Mouse (Mus musculus) stomach, embryonic 16.5 days (tissue): ENCODE measurements at regions not wholly inside any gene's neighbourhood (a gene's known extent, or its start where the extent isn't known, plus 50 kb on each side); places are given as distances from the start of the nearest gene placed in this dataset.

Source experiments
- ATAC-seq: fragments of 200-750 bp; cut with Nextera tagmentation; 2 replicates; pipeline ENCODE4 v1.8.0; 2017; ENCODE audit warnings: moderate number of reproducible peaks, moderate TSS enrichment; ENCODE audit not compliant: insufficient read depth, low FRiP score
- H3K27ac ChIP-seq: fragments of 300-500 bp; sonication (generic); 2 replicates; pipeline ENCODE4 v1.5.1; 2014; ENCODE audit warnings: low read length
- H3K27me3 ChIP-seq: fragments of 300-500 bp; sonication (generic); 2 replicates; pipeline ENCODE4 v1.6.1; 2014; ENCODE audit warnings: low read length, control low read depth, mixed read lengths; ENCODE audit not compliant: control insufficient read depth, insufficient read depth
- H3K36me3 ChIP-seq: fragments of 300-500 bp; sonication (generic); 2 replicates; pipeline ENCODE4 v1.6.1; 2014; ENCODE audit warnings: low read length; ENCODE audit not compliant: control insufficient read depth, insufficient read depth
- H3K4me1 ChIP-seq: fragments of 300-500 bp; sonication (generic); 2 replicates; pipeline ENCODE4 v1.6.1; 2014; ENCODE audit warnings: low read length, control low read depth, mixed read lengths; ENCODE audit not compliant: control insufficient read depth, insufficient read depth
- H3K4me2 ChIP-seq: fragments of 300-500 bp; sonication (generic); 2 replicates; pipeline ENCODE4 v1.6.1; 2014; ENCODE audit warnings: low read depth, low read length, mixed read lengths
- H3K4me3 ChIP-seq: fragments of 300-500 bp; sonication (generic); replicated peaks from 2 replicates; pipeline ENCODE4 v1.5.1; 2014; ENCODE audit warnings: mild to moderate bottlenecking, low read length
- H3K9ac ChIP-seq: fragments of 300-500 bp; sonication (generic); 2 replicates; pipeline ENCODE4 v1.6.1; 2014; ENCODE audit warnings: low read length
- H3K9me3 ChIP-seq: fragments of 300-500 bp; sonication (generic); replicated peaks from 2 replicates; pipeline ENCODE4 v1.6.1; 2016; ENCODE audit warnings: low read length, control low read depth; ENCODE audit not compliant: control insufficient read depth
- WGBS: fragments of 180-500 bp; shearing (Covaris S2); extraction: QIAGEN DNeasy Blood & Tissue Kit; methylation state at CpG from one replicate; pipeline ENCODE4 v1.1.7; 2014; 5-methylcytosine and 5-hydroxymethylcytosine counted together

DNA sequence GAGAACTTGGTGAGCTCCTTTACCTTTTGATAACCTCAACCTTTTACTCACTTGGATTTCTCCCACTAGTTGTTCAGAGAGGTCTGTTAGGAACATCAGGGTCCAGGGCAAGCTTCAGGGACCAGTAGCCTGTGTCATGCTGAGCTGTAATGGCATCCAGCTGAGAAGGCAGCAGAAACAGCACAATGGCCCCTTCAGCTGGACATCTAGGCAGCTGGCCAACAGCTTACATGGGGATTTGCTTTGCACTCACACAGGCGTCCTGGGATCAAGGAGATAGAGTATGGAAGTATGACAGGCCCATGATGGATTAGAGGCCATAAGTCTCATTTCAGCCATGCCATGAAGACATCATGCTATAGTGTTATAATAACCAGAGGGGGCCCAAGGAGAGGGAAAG lies 320.2 kb upstream of the Irx1 start:
- no peak overlapping the region for H3K27ac ChIP-seq
- 0 out of 2 replicates have a peak, but pooled peaks cover 4% of the 10 kb centered on the region for H3K9me3 ChIP-seq
- no peak for ATAC-seq
- no peaks in the 10 kb centered on the region for H3K36me3 ChIP-seq
- 10% methylated on average over 1 of the region's 1 CpGs for WGBS
- H3K4me1 ChIP-seq, result no peaks in the 10 kb centered on the region
- H3K27me3 ChIP-seq, result no peaks in the 10 kb centered on the region
- H3K4me2 ChIP-seq, result no peak overlapping the region
- H3K9ac ChIP-seq, result no peak overlapping the region
- H3K4me3 ChIP-seq, result no peak overlapping the region

- Histone ChIP-seq H3K4me1 (no peaks in the 10 kb centered on the region), H3K9ac (no peak overlapping the region), H3K27ac (no peak overlapping the region), H3K9me3 (0 out of 2 replicates have a peak, but pooled peaks cover 4% of the 10 kb centered on the region), H3K27me3 (peaks cover 8% of the 10 kb centered on the region; the same call in 1 of the 2 replicates), H3K4me3 (no peak overlapping the region), H3K36me3 (no peaks in the 10 kb centered on the region), H3K4me2 (no peak overlapping the region)
- no peak for ATAC-seq
- whole genome bisulfite sequencing, result 91% methylated on average over 4 of the region's 4 CpGs
Observed at GRCm38 (mm10) chr13:72286301-72286700, 322.8 kb upstream of the Irx1 start.

GRCm38 (mm10) chr13:72288381-72289092 lies 325.0 kb upstream of the Irx1 start:
- no peak overlapping the region for H3K9ac ChIP-seq
- WGBS, result 41% methylated on average over 13 of the region's 13 CpGs

DNA sequence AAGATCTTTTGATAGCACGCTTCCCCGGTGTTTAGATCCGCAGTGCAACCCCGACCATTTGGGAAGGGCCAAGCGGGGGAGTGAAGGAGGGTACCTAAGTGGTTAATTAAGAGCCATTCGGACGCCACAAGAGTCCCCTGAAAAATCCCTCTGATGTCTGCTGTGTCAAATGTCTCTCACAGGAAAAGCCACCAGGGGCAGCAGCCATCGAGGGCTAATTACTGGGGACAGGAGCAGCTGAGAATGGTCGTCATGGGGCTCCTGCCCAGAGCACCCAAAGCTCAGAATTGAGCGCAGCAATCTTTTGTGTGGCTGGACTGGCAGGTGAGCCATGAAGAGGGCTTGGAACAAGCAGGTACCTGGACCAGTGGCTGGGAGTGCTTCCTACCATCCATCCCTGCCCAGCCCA lies 325.6 kb upstream of the Irx1 start:
- 0 out of 2 replicates have a peak, but pooled peaks cover 4% of the 10 kb centered on the region for H3K9me3 ChIP-seq
- no peak overlapping the region for H3K9ac ChIP-seq
- H3K36me3 ChIP-seq, result no peaks in the 10 kb centered on the region
- H3K4me3 ChIP-seq, result no peak overlapping the region
- no peak overlapping the region for H3K4me2 ChIP-seq
- no peak overlapping the region for H3K27ac ChIP-seq
- peaks cover 8% of the 10 kb centered on the region; the same call in 1 of the 2 replicates for H3K27me3 ChIP-seq
- H3K4me1 ChIP-seq, result no peaks in the 10 kb centered on the region
- 14% methylated on average over 10 of the region's 10 CpGs for WGBS
- no peak for ATAC-seq

More at GRCm38 (mm10) chr13:72288381-72289092, 325.0 kb upstream of the Irx1 start:
- Histone ChIP-seq H3K27me3 (peaks cover 8% of the 10 kb centered on the region; the same call in 1 of the 2 replicates), H3K27ac (no peak overlapping the region), H3K4me1 (no peaks in the 10 kb centered on the region), H3K9me3 (0 out of 2 replicates have a peak, but pooled peaks cover 4% of the 10 kb centered on the region), H3K36me3 (no peaks in the 10 kb centered on the region), H3K4me2 (no peak overlapping the region), H3K4me3 (no peak overlapping the region)
- no peak for ATAC-seq

DNA sequence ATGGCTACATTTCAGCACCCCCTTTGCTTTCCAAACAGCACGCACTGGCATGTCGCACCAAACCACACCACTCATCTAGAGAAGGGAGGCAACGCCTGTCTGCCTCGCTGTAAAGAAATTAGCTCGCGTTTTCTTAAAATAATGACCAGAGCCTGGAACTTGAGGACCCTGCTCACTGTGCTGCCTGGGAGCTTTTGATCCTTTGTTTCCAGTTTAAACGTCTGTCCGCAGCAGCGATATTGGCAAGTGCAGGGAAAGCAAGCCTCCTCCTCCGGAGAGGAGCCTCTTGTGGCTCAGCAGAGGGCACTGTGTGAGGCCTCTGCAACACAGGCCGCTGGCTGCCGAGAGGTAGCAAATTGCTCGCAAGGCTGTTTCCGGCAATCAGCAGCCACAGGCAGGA lies 328.8 kb upstream of the Irx1 start:
- no peaks in the 10 kb centered on the region for H3K36me3 ChIP-seq
- 7% methylated on average over 14 of the region's 14 CpGs for WGBS
- no peaks in the 10 kb centered on the region for H3K4me1 ChIP-seq
- ATAC-seq, result no peak
- no peak overlapping the region for H3K9ac ChIP-seq
- H3K4me3 ChIP-seq, result no peak overlapping the region
- H3K27ac ChIP-seq, result no peak overlapping the region
- H3K27me3 ChIP-seq, result peaks cover 8% of the 10 kb centered on the region; the same call in 1 of the 2 replicates
- 0 out of 2 replicates have a peak, but pooled peaks cover under 1% of the 10 kb centered on the region for H3K9me3 ChIP-seq
- H3K4me2 ChIP-seq, result peak overlapping the region; percentile 23; the same call in 1 of the 2 replicates

- H3K4me3 ChIP-seq, result no peak overlapping the region
- no peaks in the 10 kb centered on the region for H3K4me1 ChIP-seq
Observed at GRCm38 (mm10) chr13:72293059-72293694, 329.7 kb upstream of the Irx1 start.

DNA sequence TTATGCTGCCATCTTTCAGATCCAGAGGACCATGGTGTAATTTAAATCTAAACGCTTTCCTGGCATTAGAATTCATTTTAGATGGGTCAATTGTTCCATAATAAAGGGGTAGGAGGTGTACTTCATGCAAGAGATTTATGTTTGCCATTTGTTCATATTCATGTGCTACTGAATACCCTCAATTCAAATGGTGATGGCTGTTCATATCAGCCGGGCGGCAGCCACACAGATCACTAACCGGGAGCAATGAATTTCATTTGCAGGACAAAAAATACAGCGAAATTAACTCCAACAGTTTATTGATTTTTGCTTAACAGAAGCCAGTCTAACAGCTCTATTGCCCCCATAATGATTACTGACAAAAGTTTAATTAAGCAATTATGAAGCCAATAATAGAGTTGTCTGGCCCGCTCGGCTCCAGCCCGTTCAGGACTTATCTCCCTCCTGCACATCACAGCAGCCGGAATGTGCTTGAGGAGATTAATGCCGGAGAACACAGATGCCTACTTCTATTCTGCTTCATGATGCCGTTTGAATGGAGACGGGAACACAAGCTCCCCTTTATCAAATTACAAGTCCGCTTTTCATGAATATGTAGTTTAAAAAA lies 330.3 kb upstream of the Irx2 start:
- H3K36me3 ChIP-seq, result no peaks in the 10 kb centered on the region
- no peak overlapping the region for H3K27ac ChIP-seq
- no peak for ATAC-seq
- no peak overlapping the region for H3K4me3 ChIP-seq
- H3K27me3 ChIP-seq, result no peaks in the 10 kb centered on the region; the same call in 1 of the 2 replicates
- 58% methylated on average over 13 of the region's 13 CpGs for WGBS
- H3K4me2 ChIP-seq, result no peak overlapping the region
- H3K4me1 ChIP-seq, result peaks cover 5% of the 10 kb centered on the region; the same call in 1 of the 2 replicates
- no peak overlapping the region for H3K9ac ChIP-seq
- H3K9me3 ChIP-seq, result no peaks in the 10 kb centered on the region

More at GRCm38 (mm10) chr13:72293059-72293694, 329.7 kb upstream of the Irx1 start:
- Histone ChIP-seq H3K9ac (no peak overlapping the region), H3K4me2 (no peak overlapping the region), H3K36me3 (no peaks in the 10 kb centered on the region), H3K9me3 (no peaks in the 10 kb centered on the region), H3K27ac (no peak overlapping the region), H3K27me3 (peaks cover 8% of the 10 kb centered on the region; the same call in 1 of the 2 replicates)
- no peak for ATAC-seq
- 23% methylated on average over 10 of the region's 10 CpGs for WGBS

- no peak for ATAC-seq
- no peak overlapping the region for H3K4me3 ChIP-seq
- H3K9ac ChIP-seq, result no peak overlapping the region
- H3K4me1 ChIP-seq, result peaks cover 5% of the 10 kb centered on the region; the same call in 1 of the 2 replicates
- H3K36me3 ChIP-seq, result no peaks in the 10 kb centered on the region
- H3K27me3 ChIP-seq, result no peaks in the 10 kb centered on the region; the same call in 1 of the 2 replicates
- no peak overlapping the region for H3K4me2 ChIP-seq
- no peak overlapping the region for H3K27ac ChIP-seq
- H3K9me3 ChIP-seq, result no peaks in the 10 kb centered on the region
- WGBS, result 26% methylated on average over 3 of the region's 3 CpGs
Observed at GRCm38 (mm10) chr13:72299660-72300059, 329.0 kb upstream of the Irx2 start.

GRCm38 (mm10) chr13:72301114-72301513 lies 327.5 kb upstream of the Irx2 start:
- H3K4me1 ChIP-seq, result peaks cover 5% of the 10 kb centered on the region; the same call in 1 of the 2 replicates
- H3K4me3 ChIP-seq, result no peak overlapping the region
- H3K27me3 ChIP-seq, result no peaks in the 10 kb centered on the region; the same call in 1 of the 2 replicates
- no peak overlapping the region for H3K9ac ChIP-seq
- H3K27ac ChIP-seq, result no peak overlapping the region
- no peaks in the 10 kb centered on the region for H3K36me3 ChIP-seq
- peak overlapping the region; percentile 20 for H3K4me2 ChIP-seq
- no peaks in the 10 kb centered on the region for H3K9me3 ChIP-seq
- ATAC-seq, result no peak
- 45% methylated on average over 7 of the region's 7 CpGs for WGBS
